Mouse (Mus musculus) thymus, adult 2 months (tissue): ENCODE results near the gene Tln2.

ENCODE experiments used
- CTCF ChIP-seq: fragments of 200-500 bp; IDR thresholded peaks from 2 replicates; pipeline ENCODE4 v1.5.1; 2012; ENCODE audit warnings: mild to moderate bottlenecking, control low read depth, low read length, moderate library complexity, borderline replicate concordance; ENCODE audit not compliant: control insufficient read depth, poor library complexity, insufficient read depth; ENCODE audit errors: extremely low read depth
- POLR2A ChIP-seq: fragments of 200-500 bp; IDR thresholded peaks from 2 replicates; pipeline ENCODE4 v1.6.1; 2012; ENCODE audit warnings: mild to moderate bottlenecking, low read length, control low read depth, moderate library complexity; ENCODE audit not compliant: control insufficient read depth, poor library complexity, insufficient read depth; ENCODE audit errors: extremely low read depth

DNA sequence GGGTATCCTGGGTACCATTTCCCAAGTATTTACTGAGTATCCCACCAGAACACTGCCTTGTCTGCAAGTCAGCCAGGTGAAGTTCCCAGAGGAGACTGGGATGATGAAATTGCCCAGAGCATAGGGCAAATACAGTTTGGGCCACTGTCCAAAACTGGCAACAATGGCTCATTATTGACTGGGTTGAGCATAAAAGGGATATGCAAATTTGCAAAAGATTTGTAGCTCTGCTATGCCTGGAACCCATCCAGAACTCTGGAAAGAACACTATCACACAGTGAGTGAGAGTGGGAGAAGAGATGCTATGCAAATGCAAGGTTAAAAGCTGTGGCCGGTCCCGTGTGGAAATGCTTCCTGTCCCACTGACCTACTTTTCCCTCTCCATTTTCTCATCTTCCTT lies 63.1 kb downstream of the Tln2 start:
- no peak for TF ChIP-seq POLR2A
- TF ChIP-seq CTCF: no peak
